In genomic region chr10:23782855-23783492, GRCm38 (mm10) we compare ENCODE assay signal across 16 mouse cellular contexts. TPM values are rescaled to one million over a fixed set of nuclear protein-coding genes. Genes with fewer than 3 reads are reported as not detected.
A peak's percentile ranks its signal among the peaks of the same experiment; 100 is the strongest.
DNase-seq lines count a peak whose midpoint lies in the region; ATAC-seq lines count a peak whose summit lies in the region.
"Had no signal": no experiment of that assay in that cellular context is flagged by ENCODE, and none has a peak within 500 bp of the region (broad histone marks: within the 10 kb centered on the region; RNA-seq: fewer than 3 reads in every experiment).

No protein-coding gene starts in this region.

- no peaks in the 10 kb centered on the region for H3K9me3 ChIP-seq in embryonic facial prominence, embryonic 13.5 days
- H3K9me3 ChIP-seq in embryonic facial prominence, embryonic 10.5 days, result no peaks in the 10 kb centered on the region
- H3K9me3 ChIP-seq in liver, embryonic 13.5 days (replicated peaks), result no peaks in the 10 kb centered on the region
- H3K9me3 ChIP-seq: hindbrain, embryonic 13.5 days; midbrain, embryonic 13.5 days; neural tube, embryonic 12.5 days had no signal

- 33% methylated on average over 2 of the region's 2 CpGs for WGBS in embryonic facial prominence, embryonic 13.5 days
- 45% methylated on average over 2 of the region's 2 CpGs for WGBS in embryonic facial prominence, embryonic 10.5 days
- WGBS in liver, embryonic 13.5 days (ENCODE audit: insufficient replicate concordance), result 14% methylated on average over 2 of the region's 2 CpGs

- no peak for ATAC-seq in embryonic facial prominence, embryonic 13.5 days (ENCODE audit: insufficient number of reproducible peaks, insufficient read depth, low FRiP score, low TSS enrichment, low read depth)
- peak; percentile 13 for ATAC-seq in liver, embryonic 13.5 days (ENCODE audit: low read depth)
- ATAC-seq: midbrain, embryonic 13.5 days had no signal

- H3K9ac ChIP-seq in embryonic facial prominence, embryonic 13.5 days, result no peak overlapping the region
- H3K9ac ChIP-seq in liver, embryonic 13.5 days, result 0 out of 2 replicates have a peak overlapping the region, but pooled peaks have one; percentile 23
- H3K9ac ChIP-seq: hindbrain, embryonic 13.5 days; midbrain, embryonic 13.5 days; neural tube, embryonic 12.5 days had no signal

- peak overlapping the region; percentile 28; the same call in 1 of the 2 replicates for H3K27ac ChIP-seq in embryonic facial prominence, embryonic 13.5 days
- no peak overlapping the region for H3K27ac ChIP-seq in embryonic facial prominence, embryonic 10.5 days (replicated peaks)
- H3K27ac ChIP-seq in liver, embryonic 13.5 days, result peak overlapping the region; percentile 88
- H3K27ac ChIP-seq: hindbrain, embryonic 13.5 days; layer of hippocampus, adult 2 months; midbrain, embryonic 13.5 days; neural tube, embryonic 12.5 days had no signal

- no peak overlapping the region for H3K4me2 ChIP-seq in embryonic facial prominence, embryonic 13.5 days
- H3K4me2 ChIP-seq in liver, embryonic 13.5 days, result no peak overlapping the region
- H3K4me2 ChIP-seq: heart, embryonic 11.5 days; hindbrain, embryonic 13.5 days; midbrain, embryonic 13.5 days; neural tube, embryonic 12.5 days had no signal

- H3K27me3 ChIP-seq in embryonic facial prominence, embryonic 13.5 days, result no peaks in the 10 kb centered on the region
- no peaks in the 10 kb centered on the region for H3K27me3 ChIP-seq in embryonic facial prominence, embryonic 10.5 days (replicated peaks; ENCODE audit: low read depth, poor library complexity, severe bottlenecking)
- H3K27me3 ChIP-seq in liver, embryonic 13.5 days, result no peaks in the 10 kb centered on the region
- H3K27me3 ChIP-seq: hindbrain, embryonic 13.5 days; midbrain, embryonic 13.5 days; neural tube, embryonic 12.5 days had no signal

- DNase-seq in embryonic facial prominence, embryonic 10.5 days (ENCODE audit: low spot score), result no peak
- DNase-seq in 416B (ENCODE audit: low read depth) (peak; percentile 66), R1 (ENCODE audit: low read depth, low spot score) (peak; percentile 77)
- no peak for DNase-seq in liver, embryonic 13.5 days
- no peak for DNase-seq in spleen, postnatal 36 days (ENCODE audit: low spot score in 2 of 2)
- DNase-seq in frontal cortex, postnatal 25 days (ENCODE audit: low spot score in 2 of 2), result no peak
- DNase-seq in gastrocnemius, postnatal 10 days, result no peak
- DNase-seq: cerebellum, adult 11 months; lung, postnatal 14 days; spleen, adult 18-20 months had no signal

- H3K36me3 ChIP-seq in embryonic facial prominence, embryonic 13.5 days, result peaks cover 49% of the 10 kb centered on the region
- H3K36me3 ChIP-seq in embryonic facial prominence, embryonic 10.5 days (replicated peaks), result peaks cover 62% of the 10 kb centered on the region
- H3K36me3 ChIP-seq in liver, embryonic 13.5 days, result peaks cover 39% of the 10 kb centered on the region

- peaks cover 26% of the 10 kb centered on the region for H3K4me1 ChIP-seq in embryonic facial prominence, embryonic 13.5 days
- H3K4me1 ChIP-seq in embryonic facial prominence, embryonic 10.5 days, result peaks cover 16% of the 10 kb centered on the region
- H3K4me1 ChIP-seq in liver, embryonic 13.5 days (replicated peaks), result peaks cover 62% of the 10 kb centered on the region

- H3K4me3 ChIP-seq in embryonic facial prominence, embryonic 13.5 days, result no peak overlapping the region
- no peak overlapping the region for H3K4me3 ChIP-seq in embryonic facial prominence, embryonic 10.5 days
- H3K4me3 ChIP-seq in liver, embryonic 13.5 days (replicated peaks), result no peak overlapping the region
- H3K4me3 ChIP-seq: hindbrain, embryonic 13.5 days; layer of hippocampus, adult 2 months; midbrain, embryonic 13.5 days; neural tube, embryonic 12.5 days had no signal

RNA-seq across cellular contexts. Expression of gene Rps12, which starts 4.1 kb away (rescaled TPM):
- polyA plus RNA-seq in embryonic facial prominence, embryonic 13.5 days (2015; fragmentation: Nextera tagmentation; extraction: Ambion mirVana), result 245 and 261 TPM in 2 replicates
- polyA plus RNA-seq in embryonic facial prominence, embryonic 10.5 days (2016; fragmentation: Nextera tagmentation; extraction: Ambion mirVana), result 142 and 152 TPM in 2 replicates
- polyA plus RNA-seq in liver, embryonic 13.5 days (2015; fragmentation: Nextera tagmentation; extraction: Ambion mirVana), result 206 and 209 TPM in 2 replicates
- total RNA-seq in gastrocnemius, postnatal 10 days (2021), result 100 to 1,000 TPM; 289 to 355 TPM

RNA-seq across cellular contexts. Expression of gene Slc18b1, which starts 13.8 kb away (rescaled TPM):
- 32.3 and 35.6 TPM in 2 replicates for polyA plus RNA-seq in embryonic facial prominence, embryonic 13.5 days (2015; fragmentation: Nextera tagmentation; extraction: Ambion mirVana)
- polyA plus RNA-seq in embryonic facial prominence, embryonic 10.5 days (2016; fragmentation: Nextera tagmentation; extraction: Ambion mirVana), result 10.2 and 11.7 TPM in 2 replicates
- 2.1 and 2.9 TPM in 2 replicates for polyA plus RNA-seq in liver, embryonic 13.5 days (2015; fragmentation: Nextera tagmentation; extraction: Ambion mirVana)
- 10 to 100 TPM; 13.6 to 14.7 TPM for total RNA-seq in gastrocnemius, postnatal 10 days (2021)

Comparison
In these comparisons a context has a peak if more than half of its experiments do, and no peak if none do; other contexts are left out.
1. DNase-seq: peak in 416B (single experiment) and R1 (single experiment); none in embryonic facial prominence, embryonic 10.5 days (single experiment), liver, embryonic 13.5 days (single experiment), spleen, postnatal 36 days (0 of 2), frontal cortex, postnatal 25 days (0 of 2) and gastrocnemius, postnatal 10 days (single experiment).